Mouse (Mus musculus): ENCODE measurements at regions not wholly inside any gene's neighbourhood (a gene's known extent, or its start where the extent isn't known, plus 50 kb on each side); places are given as distances from the start of the nearest gene placed in this dataset.
A peak's percentile ranks its signal among the peaks of the same experiment; 100 is the strongest.

DNA sequence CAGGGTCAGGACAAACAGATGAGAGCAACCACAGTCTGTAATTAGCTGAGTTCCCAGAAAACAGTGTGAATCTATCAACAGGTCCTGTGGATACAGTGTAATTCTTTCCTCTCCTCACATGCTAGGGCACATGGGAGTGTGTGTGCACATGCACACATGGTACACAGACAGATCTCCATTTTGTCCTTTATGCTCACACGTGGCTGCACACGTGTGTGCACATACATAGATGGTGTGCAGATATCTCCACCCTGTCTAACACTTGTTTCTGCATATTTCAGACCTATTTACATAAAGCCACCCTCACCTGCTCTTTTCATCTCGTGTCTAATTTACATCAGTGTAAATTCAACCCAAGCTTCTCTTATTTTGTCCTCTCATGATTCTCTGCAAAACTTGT lies 245.0 kb upstream of the Cnr1 start:
- Histone ChIP-seq H3K27me3 (ENCODE audit: insufficient read depth, low read length) (no peaks in the 10 kb centered on the region), H3K27ac (no peak overlapping the region), H3K4me1 (ENCODE audit: insufficient read depth, low read length) (no peaks in the 10 kb centered on the region), H3K4me2 (ENCODE audit: low read depth, low read length) (no peak overlapping the region), H3K9ac (replicated peaks; ENCODE audit: low read length) (no peak overlapping the region), H3K9me3 (ENCODE audit: low read length) (no peaks in the 10 kb centered on the region), H3K4me3 (ENCODE audit: low read length) (no peak overlapping the region), H3K36me3 (ENCODE audit: insufficient read depth, low read length) (no peaks in the 10 kb centered on the region)
- ATAC-seq = no peak
- no peak for TF ChIP-seq CTCF (IDR thresholded peaks at IDR 0.05; ENCODE audit: low read depth)
- no peak for DNase-seq (ENCODE audit: low spot score)
- 73% methylated on average over 3 of the region's 3 CpGs for WGBS

DNA sequence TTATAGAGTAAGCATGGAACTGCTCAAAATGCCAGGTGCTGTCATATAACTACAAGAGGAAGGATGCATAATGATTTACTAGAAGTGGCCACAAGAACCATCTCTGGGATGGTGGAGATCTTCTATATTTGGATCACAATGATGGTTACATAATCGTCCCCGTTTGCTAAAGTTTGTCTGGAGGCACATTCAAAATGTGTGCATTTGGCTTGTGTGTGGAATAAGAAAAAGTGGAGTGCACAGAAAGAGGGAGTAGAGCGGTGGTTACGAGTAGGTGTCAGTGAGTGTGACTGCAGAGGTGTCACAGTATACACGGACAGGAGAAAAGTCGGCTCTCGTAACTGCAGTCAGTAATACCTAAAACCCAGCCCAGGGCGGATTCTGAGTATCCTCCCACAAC lies 238.3 kb upstream of the Cnr1 start:
- H3K9ac ChIP-seq (replicated peaks; ENCODE audit: low read length) = no peak overlapping the region
- no peak overlapping the region for H3K27ac ChIP-seq
- H3K4me3 ChIP-seq (ENCODE audit: low read length) = no peak overlapping the region
- H3K9me3 ChIP-seq (ENCODE audit: low read length) = no peaks in the 10 kb centered on the region
- DNase-seq (ENCODE audit: low spot score) (no peak), ATAC-seq (no peak)
- no peak overlapping the region for H3K4me2 ChIP-seq (ENCODE audit: low read depth, low read length)
- TF ChIP-seq CTCF (IDR thresholded peaks at IDR 0.05; ENCODE audit: low read depth) = no peak
- no peaks in the 10 kb centered on the region for H3K27me3 ChIP-seq (ENCODE audit: insufficient read depth, low read length)
- 83% methylated on average over 8 of the region's 8 CpGs for WGBS
- no peaks in the 10 kb centered on the region for H3K36me3 ChIP-seq (ENCODE audit: insufficient read depth, low read length)
- H3K4me1 ChIP-seq (ENCODE audit: insufficient read depth, low read length) = no peaks in the 10 kb centered on the region

DNA sequence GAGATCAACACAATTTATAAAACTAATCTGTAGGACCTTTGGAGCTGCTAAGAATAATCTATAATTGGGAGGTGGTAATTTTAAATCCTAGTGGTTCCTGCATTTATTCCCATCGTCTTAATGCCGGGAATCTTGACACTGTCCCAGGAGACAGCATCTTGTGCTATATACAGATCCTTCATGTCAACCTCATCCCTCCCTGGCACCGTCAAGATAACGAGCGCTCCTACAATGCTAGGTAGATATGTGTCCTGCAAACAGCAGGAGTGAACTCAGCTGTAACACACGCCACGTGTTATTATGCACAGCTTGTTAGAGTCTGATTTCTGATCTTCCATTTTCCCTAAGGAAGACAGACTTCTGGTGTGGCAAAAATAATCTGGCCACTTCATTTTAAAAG lies 237.0 kb upstream of the Cnr1 start:
- ATAC-seq (no peak), DNase-seq (ENCODE audit: low spot score) (no peak)
- Histone ChIP-seq H3K27ac (no peak overlapping the region), H3K4me1 (ENCODE audit: insufficient read depth, low read length) (no peaks in the 10 kb centered on the region), H3K36me3 (ENCODE audit: insufficient read depth, low read length) (no peaks in the 10 kb centered on the region), H3K27me3 (ENCODE audit: insufficient read depth, low read length) (no peaks in the 10 kb centered on the region), H3K9ac (replicated peaks; ENCODE audit: low read length) (no peak overlapping the region), H3K4me2 (ENCODE audit: low read depth, low read length) (no peak overlapping the region), H3K9me3 (ENCODE audit: low read length) (no peaks in the 10 kb centered on the region), H3K4me3 (ENCODE audit: low read length) (no peak overlapping the region)
- no peak for TF ChIP-seq CTCF (IDR thresholded peaks at IDR 0.05; ENCODE audit: low read depth)
- 49% methylated on average over 7 of the region's 7 CpGs for WGBS

DNA sequence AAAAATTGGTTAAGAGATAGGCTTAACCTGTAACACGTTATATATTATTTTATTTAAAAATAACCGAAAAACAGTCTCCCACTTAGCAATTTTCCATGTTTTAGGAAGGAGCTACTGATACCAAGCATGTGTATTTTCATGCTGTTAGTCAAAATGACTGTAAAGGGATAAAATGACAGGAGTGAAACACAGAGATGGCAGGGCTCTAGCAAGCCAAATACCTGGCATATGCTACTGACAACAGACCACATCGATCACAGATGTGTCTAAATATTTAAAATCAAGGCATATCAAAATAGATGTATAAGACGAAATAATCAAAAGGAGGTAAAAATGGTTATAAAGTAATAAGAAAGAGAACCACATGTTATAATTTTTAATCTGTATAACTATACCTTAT lies 231.0 kb upstream of the Cnr1 start:
- H3K27me3 ChIP-seq (ENCODE audit: insufficient read depth, low read length) = no peaks in the 10 kb centered on the region
- no peak for TF ChIP-seq CTCF (IDR thresholded peaks at IDR 0.05; ENCODE audit: low read depth)
- H3K9me3 ChIP-seq (ENCODE audit: low read length) = no peaks in the 10 kb centered on the region
- no peaks in the 10 kb centered on the region for H3K36me3 ChIP-seq (ENCODE audit: insufficient read depth, low read length)
- no peak for ATAC-seq
- H3K4me1 ChIP-seq (ENCODE audit: insufficient read depth, low read length) = no peaks in the 10 kb centered on the region
- no peak overlapping the region for H3K4me3 ChIP-seq (ENCODE audit: low read length)
- no peak overlapping the region for H3K4me2 ChIP-seq (ENCODE audit: low read depth, low read length)
- H3K9ac ChIP-seq (replicated peaks; ENCODE audit: low read length) = no peak overlapping the region
- H3K27ac ChIP-seq = no peak overlapping the region
- DNase-seq (ENCODE audit: low spot score) = no peak
- WGBS = 92% methylated on average over 4 of the region's 4 CpGs

DNA sequence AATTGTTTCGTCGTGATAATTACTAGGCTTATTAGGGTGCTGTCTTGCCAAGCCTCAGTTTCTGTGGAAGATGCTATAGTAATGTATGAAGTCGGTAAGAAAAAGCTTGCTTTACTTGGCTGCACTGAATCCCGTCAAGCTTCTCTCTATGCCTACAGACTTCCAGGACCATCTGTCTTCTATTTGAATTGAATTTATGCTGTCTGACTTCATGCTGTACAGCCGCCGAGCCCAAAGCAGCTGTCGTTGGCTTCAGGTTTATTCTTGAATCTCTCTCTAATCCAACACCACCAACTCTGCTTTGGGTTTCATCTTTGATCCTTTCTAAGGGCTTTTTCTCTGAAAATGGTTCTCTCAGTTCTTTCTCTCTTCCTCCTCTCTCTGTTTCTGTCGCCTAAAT lies 227.4 kb upstream of the Cnr1 start:
- ATAC-seq (no peak), DNase-seq (ENCODE audit: low spot score) (peak; percentile 53)

DNA sequence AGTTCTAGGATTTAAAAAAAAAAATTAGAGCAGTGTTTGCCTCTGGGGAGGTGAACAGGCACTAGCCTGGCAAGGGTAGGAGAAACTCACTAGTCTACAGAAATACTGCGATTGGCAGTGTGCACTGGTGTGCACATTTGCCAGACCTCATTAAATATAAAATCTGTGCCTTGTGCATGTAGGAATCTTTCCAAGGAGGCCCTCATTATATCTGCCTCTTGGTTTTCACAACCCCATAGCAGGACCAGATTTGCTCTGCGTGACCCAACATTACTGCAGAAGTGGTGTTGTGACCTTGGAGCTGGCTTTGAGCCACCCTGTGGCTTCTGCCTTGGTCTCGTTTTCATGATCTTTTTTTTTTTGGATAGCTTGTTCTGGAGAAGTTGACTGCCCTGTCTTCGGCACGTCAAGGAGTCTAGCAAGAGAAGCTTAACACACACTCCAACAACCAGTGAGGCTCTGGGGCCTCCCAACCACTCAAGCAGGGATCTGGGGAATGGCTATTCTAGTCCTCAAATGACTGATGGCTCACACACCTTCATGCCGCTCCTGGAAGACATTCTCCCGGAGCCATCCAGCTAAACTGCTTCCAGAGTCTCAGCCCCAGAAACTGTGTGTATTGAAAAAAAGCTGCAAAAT lies 222.2 kb upstream of the Cnr1 start:
- Histone ChIP-seq H3K27me3 (ENCODE audit: insufficient read depth, low read length) (no peaks in the 10 kb centered on the region), H3K36me3 (ENCODE audit: insufficient read depth, low read length) (no peaks in the 10 kb centered on the region), H3K4me1 (ENCODE audit: insufficient read depth, low read length) (no peaks in the 10 kb centered on the region), H3K4me2 (ENCODE audit: low read depth, low read length) (no peak overlapping the region), H3K9me3 (ENCODE audit: low read length) (peaks cover 5% of the 10 kb centered on the region), H3K27ac (no peak overlapping the region; the same call in 1 of the 2 replicates), H3K9ac (replicated peaks; ENCODE audit: low read length) (no peak overlapping the region), H3K4me3 (ENCODE audit: low read length) (no peak overlapping the region)
- DNase-seq (ENCODE audit: low spot score) (peak; percentile 58), ATAC-seq (peak; percentile 51)
- WGBS = 68% methylated on average over 7 of the region's 7 CpGs
- TF ChIP-seq CTCF (IDR thresholded peaks at IDR 0.05; ENCODE audit: low read depth) = no peak

More for the DNA sequence above, 227.4 kb upstream of the Cnr1 start:
- TF ChIP-seq CTCF (IDR thresholded peaks at IDR 0.05; ENCODE audit: low read depth) = no peak
- WGBS = 68% methylated on average over 8 of the region's 8 CpGs
- Histone ChIP-seq H3K4me2 (ENCODE audit: low read depth, low read length) (no peak overlapping the region), H3K9me3 (ENCODE audit: low read length) (no peaks in the 10 kb centered on the region), H3K4me1 (ENCODE audit: insufficient read depth, low read length) (no peaks in the 10 kb centered on the region), H3K36me3 (ENCODE audit: insufficient read depth, low read length) (no peaks in the 10 kb centered on the region), H3K27me3 (ENCODE audit: insufficient read depth, low read length) (no peaks in the 10 kb centered on the region), H3K9ac (replicated peaks; ENCODE audit: low read length) (no peak overlapping the region), H3K4me3 (ENCODE audit: low read length) (no peak overlapping the region), H3K27ac (no peak overlapping the region; the same call in 1 of the 2 replicates)

DNA sequence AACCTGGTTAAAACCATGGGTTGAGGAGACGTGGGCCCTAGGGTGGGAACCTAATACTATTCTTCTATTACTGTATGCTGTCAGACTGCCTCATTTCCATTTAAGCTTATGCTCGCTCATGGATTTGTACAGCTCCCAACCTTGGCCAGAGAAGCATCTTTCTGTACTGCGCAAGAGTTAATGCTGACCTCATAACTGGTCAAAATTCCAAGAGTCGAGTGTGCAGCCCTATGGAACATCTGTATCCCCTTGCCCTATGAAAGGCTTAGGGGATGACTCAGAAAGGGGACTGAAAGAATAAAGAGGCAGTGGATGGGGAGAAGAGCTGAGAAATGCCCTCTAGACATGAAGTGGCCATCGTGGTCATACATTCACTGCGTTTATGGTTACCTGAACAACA lies 218.7 kb upstream of the Cnr1 start:
- Histone ChIP-seq H3K36me3 (ENCODE audit: insufficient read depth, low read length) (no peaks in the 10 kb centered on the region), H3K4me1 (ENCODE audit: insufficient read depth, low read length) (no peaks in the 10 kb centered on the region), H3K9ac (replicated peaks; ENCODE audit: low read length) (no peak overlapping the region), H3K27me3 (ENCODE audit: insufficient read depth, low read length) (no peaks in the 10 kb centered on the region), H3K9me3 (ENCODE audit: low read length) (peaks cover 5% of the 10 kb centered on the region), H3K27ac (no peak overlapping the region), H3K4me3 (ENCODE audit: low read length) (no peak overlapping the region), H3K4me2 (ENCODE audit: low read depth, low read length) (no peak overlapping the region)
- ATAC-seq (no peak), DNase-seq (ENCODE audit: low spot score) (no peak)
- WGBS = 95% methylated on average over 6 of the region's 6 CpGs
- no peak for TF ChIP-seq CTCF (IDR thresholded peaks at IDR 0.05; ENCODE audit: low read depth)
